Mouse (Mus musculus): ENCODE measurements around the gene Dtx3.

Gene Dtx3

GRCm38 (mm10) chr10:127195328-127196129, at the start of gene Dtx3:
Dtx3 (minus strand) TSS chr10:127195728.
- DNase-seq (ENCODE audit: low spot score in 2 of 2), result no peak

GRCm38 (mm10) chr10:127238241-127238824, 42.8 kb upstream of the Dtx3 start:
- DNase-seq (ENCODE audit: low spot score in 2 of 2), result no peak

- DNase-seq (ENCODE audit: low spot score in 2 of 2), result no peak
These were observed 41.0 kb upstream of the Dtx3 start for GRCm38 (mm10) chr10:127236541-127236940.

GRCm38 (mm10) chr10:127233141-127233540, 37.6 kb upstream of the Dtx3 start:
- no peak for DNase-seq (ENCODE audit: low spot score in 2 of 2)

GRCm38 (mm10) chr10:127231741-127232140, 36.2 kb upstream of the Dtx3 start:
- DNase-seq (ENCODE audit: low spot score in 2 of 2), result no peak

- DNase-seq (ENCODE audit: low spot score in 2 of 2), result no peak
These were observed 35.2 kb upstream of the Dtx3 start for GRCm38 (mm10) chr10:127230693-127231092.

GRCm38 (mm10) chr10:127228897-127229296, 33.4 kb upstream of the Dtx3 start:
- DNase-seq (ENCODE audit: low spot score in 2 of 2), result no peak

- DNase-seq (ENCODE audit: low spot score in 2 of 2), result no peak
These were observed 31.6 kb upstream of the Dtx3 start for GRCm38 (mm10) chr10:127227163-127227562.

GRCm38 (mm10) chr10:127226318-127226895, 30.9 kb upstream of the Dtx3 start:
- no peak for DNase-seq (ENCODE audit: low spot score in 2 of 2)

- DNase-seq (ENCODE audit: low spot score in 2 of 2), result peak in 1 of 2 experiments; percentile 19
These were observed 30.2 kb upstream of the Dtx3 start for GRCm38 (mm10) chr10:127225732-127226131.

GRCm38 (mm10) chr10:127225213-127225612, 29.7 kb upstream of the Dtx3 start:
- DNase-seq (ENCODE audit: low spot score in 2 of 2), result no peak

GRCm38 (mm10) chr10:127218339-127218738, 22.8 kb upstream of the Dtx3 start:
- DNase-seq (ENCODE audit: low spot score in 2 of 2), result no peak

- DNase-seq (ENCODE audit: low spot score in 2 of 2), result no peak
These were observed 21.6 kb upstream of the Dtx3 start for GRCm38 (mm10) chr10:127217177-127217576.

- no peak for DNase-seq (ENCODE audit: low spot score in 2 of 2)
These were observed 20.9 kb upstream of the Dtx3 start for GRCm38 (mm10) chr10:127216456-127216855.

GRCm38 (mm10) chr10:127214422-127214803, 18.9 kb upstream of the Dtx3 start:
- no peak for DNase-seq (ENCODE audit: low spot score in 2 of 2)

GRCm38 (mm10) chr10:127213704-127214421, 18.3 kb upstream of the Dtx3 start:
- DNase-seq (ENCODE audit: low spot score in 2 of 2), result no peak

GRCm38 (mm10) chr10:127213272-127213671, 17.7 kb upstream of the Dtx3 start:
- no peak for DNase-seq (ENCODE audit: low spot score in 2 of 2)

GRCm38 (mm10) chr10:127211414-127211854, 15.9 kb upstream of the Dtx3 start, which contains the start of gene Pip4k2c:
Pip4k2c (minus strand) TSS chr10:127211585.
- peak; percentile 75 to 83 for DNase-seq (ENCODE audit: low spot score in 2 of 2)

GRCm38 (mm10) chr10:127210961-127211405, 15.5 kb upstream of the Dtx3 start:
- no peak for DNase-seq (ENCODE audit: low spot score in 2 of 2)

- DNase-seq (ENCODE audit: low spot score in 2 of 2), result no peak
These were observed 14.5 kb upstream of the Dtx3 start for GRCm38 (mm10) chr10:127209928-127210570.

GRCm38 (mm10) chr10:127208921-127209320, 13.4 kb upstream of the Dtx3 start:
- no peak for DNase-seq (ENCODE audit: low spot score in 2 of 2)

GRCm38 (mm10) chr10:127205373-127205772, 9.8 kb upstream of the Dtx3 start:
- DNase-seq (ENCODE audit: low spot score in 2 of 2), result no peak

All from frontal cortex, postnatal 25 days (tissue).